Mouse (Mus musculus) MEL (cell line): ENCODE data around the gene Slc8a2. TPM values are rescaled to one million over a fixed set of nuclear protein-coding genes. Genes with fewer than 3 reads are reported as not detected.

Source experiments
- DNase-seq: peaks from one replicate; pipeline ENCODE4 v3.0.0; 2011; ENCODE audit warnings: low read depth, low spot score
- H3K27ac ChIP-seq: 2 replicates; pipeline ENCODE4 v1.5.1; 2012; ENCODE audit warnings: low read depth, mild to moderate bottlenecking, control low read depth, low read length, moderate library complexity; ENCODE audit not compliant: control insufficient read depth
- H3K27me3 ChIP-seq, 2 experiments: fragments of 150-350 bp in 1 of 2; sonication (generic) in 1 of 2; 2 replicates each; pipeline ENCODE4 v1.6.1; 2012; ENCODE audit warnings: low read length in 2 of 2, mild to moderate bottlenecking in 2 of 2, improper control_type of control experiment in 1 of 2, moderate library complexity in 1 of 2; ENCODE audit not compliant: insufficient read depth in 2 of 2, control insufficient read depth in 1 of 2
- H3K36me3 ChIP-seq, 2 experiments: 2 replicates each; pipeline ENCODE4 v1.6.1; 2012 to 2014; ENCODE audit warnings: low read length in 2 of 2, improper control_type of control experiment in 1 of 2, inconsistent platforms in 1 of 2, mild to moderate bottlenecking in 1 of 2; ENCODE audit not compliant: insufficient read depth in 2 of 2, control insufficient read depth in 1 of 2
- H3K4me1 ChIP-seq, 2 experiments: fragments of 150-350 bp in 1 of 2; sonication (generic) in 1 of 2; 2 replicates each; pipeline ENCODE4 v1.6.1; 2012; ENCODE audit warnings: low read length in 2 of 2, improper control_type of control experiment in 1 of 2, mild to moderate bottlenecking in 1 of 2; ENCODE audit not compliant: insufficient read depth in 2 of 2, control insufficient read depth in 1 of 2
- H3K4me3 ChIP-seq, 2 experiments: fragments of 150-350 bp in 1 of 2; sonication (generic) in 1 of 2; 2 replicates each; pipeline ENCODE4 v1.5.1; 2012; ENCODE audit warnings: low read depth in 2 of 2, low read length in 2 of 2, mild to moderate bottlenecking in 2 of 2, moderate library complexity in 2 of 2, control low read depth in 1 of 2, improper control_type of control experiment in 1 of 2; ENCODE audit not compliant: control insufficient read depth in 1 of 2, insufficient read depth in 1 of 2
- H3K79me2 ChIP-seq: 2 replicates; pipeline ENCODE4 v1.6.1; 2012; ENCODE audit warnings: mild to moderate bottlenecking, low read length, moderate library complexity; ENCODE audit not compliant: control insufficient read depth, poor library complexity, insufficient read depth
- H3K9ac ChIP-seq: 2 replicates; pipeline ENCODE4 v1.6.1; 2012; ENCODE audit warnings: low read depth, mild to moderate bottlenecking, control low read depth, low read length, moderate library complexity; ENCODE audit not compliant: control insufficient read depth, poor library complexity, severe bottlenecking
- H3K9me3 ChIP-seq: fragments of 150-350 bp; sonication (generic); replicated peaks from 2 replicates; pipeline ENCODE4 v1.6.1; 2012; ENCODE audit warnings: mild to moderate bottlenecking, low read length, improper control_type of control experiment, moderate library complexity; ENCODE audit not compliant: insufficient read depth
- CHD2 ChIP-seq: IDR thresholded peaks from 2 replicates; pipeline ENCODE4 v1.6.1; 2011; ENCODE audit warnings: low read length, improper control_type of control experiment
- ELF1 ChIP-seq: IDR thresholded peaks from 2 replicates; pipeline ENCODE4 v1.6.1; 2014; ENCODE audit warnings: low read depth, mild to moderate bottlenecking, inconsistent platforms, low read length, improper control_type of control experiment, moderate library complexity
- EP300 ChIP-seq, 2 experiments: IDR thresholded peaks; 2 replicates each; pipeline ENCODE4 v1.6.1; 2011; ENCODE audit warnings: improper control_type of control experiment in 2 of 2, low read length in 2 of 2, low read depth in 1 of 2, mild to moderate bottlenecking in 1 of 2
- ETS1 ChIP-seq: IDR thresholded peaks from 2 replicates; pipeline ENCODE4 v1.6.1; 2012; ENCODE audit warnings: low read depth, mild to moderate bottlenecking, inconsistent platforms, low read length, improper control_type of control experiment, moderate library complexity
- GABPA ChIP-seq: IDR thresholded peaks from 2 replicates; pipeline ENCODE4 v1.6.1; 2012; ENCODE audit warnings: low read depth, mild to moderate bottlenecking, inconsistent platforms, low read length, improper control_type of control experiment, moderate library complexity
- HCFC1 ChIP-seq: IDR thresholded peaks from 2 replicates; pipeline ENCODE4 v1.6.1; 2012; ENCODE audit warnings: low read depth, mild to moderate bottlenecking, inconsistent platforms, low read length, improper control_type of control experiment, moderate library complexity
- KAT2A ChIP-seq: conservative IDR thresholded peaks from 2 replicates; pipeline ENCODE4 v1.6.1; 2012; ENCODE audit warnings: low read depth, low read length, improper control_type of control experiment, inconsistent platforms
- MAFK ChIP-seq: IDR thresholded peaks from 2 replicates; pipeline ENCODE4 v1.6.1; 2011; ENCODE audit warnings: low read depth, mild to moderate bottlenecking, low read length, improper control_type of control experiment, borderline replicate concordance
- MEF2A ChIP-seq: IDR thresholded peaks from 2 replicates; pipeline ENCODE4 v1.6.1; 2014; ENCODE audit warnings: low read depth, mild to moderate bottlenecking, inconsistent platforms, low read length, improper control_type of control experiment; ENCODE audit not compliant: poor library complexity, insufficient replicate concordance, severe bottlenecking; ENCODE audit errors: extremely low read depth
- MXI1 ChIP-seq: IDR thresholded peaks from 2 replicates; pipeline ENCODE4 v1.6.1; 2011; ENCODE audit warnings: mild to moderate bottlenecking, low read depth, low read length, improper control_type of control experiment
- MYB ChIP-seq: IDR thresholded peaks from 2 replicates; pipeline ENCODE4 v1.6.1; 2011; ENCODE audit warnings: mild to moderate bottlenecking, low read depth, low read length, improper control_type of control experiment
- NELFE ChIP-seq: IDR thresholded peaks from 2 replicates; pipeline ENCODE4 v1.6.1; 2011; ENCODE audit warnings: low read depth, low read length, improper control_type of control experiment
- POLR2A ChIP-seq, 2 experiments: IDR thresholded peaks; 2 replicates each; pipeline ENCODE4 v1.6.1; 2011 to 2012; ENCODE audit warnings: low read length in 2 of 2, mild to moderate bottlenecking in 2 of 2, control low read depth in 1 of 2, improper control_type of control experiment in 1 of 2, low read depth in 1 of 2, moderate library complexity in 1 of 2; ENCODE audit not compliant: control insufficient read depth in 1 of 2, insufficient read depth in 1 of 2, poor library complexity in 1 of 2
- RAD21 ChIP-seq: IDR thresholded peaks from 2 replicates; pipeline ENCODE4 v1.6.1; 2011; ENCODE audit warnings: mild to moderate bottlenecking, low read depth, low read length, improper control_type of control experiment
- RCOR1 ChIP-seq: IDR thresholded peaks from 2 replicates; pipeline ENCODE4 v1.6.1; 2012; ENCODE audit warnings: low read depth, mild to moderate bottlenecking, inconsistent platforms, low read length, improper control_type of control experiment
- TBP ChIP-seq: IDR thresholded peaks from 2 replicates; pipeline ENCODE4 v1.8.0; 2011; ENCODE audit warnings: low read depth, low read length, improper control_type of control experiment
- UBTF ChIP-seq: IDR thresholded peaks from 2 replicates; pipeline ENCODE4 v1.6.1; 2012; ENCODE audit warnings: low read depth, mild to moderate bottlenecking, inconsistent platforms, low read length, improper control_type of control experiment, moderate library complexity, borderline replicate concordance; ENCODE audit not compliant: insufficient read depth
- ZMIZ1 ChIP-seq: IDR thresholded peaks from 2 replicates; pipeline ENCODE4 v1.6.1; 2012; ENCODE audit warnings: low read depth, mild to moderate bottlenecking, inconsistent platforms, low read length, improper control_type of control experiment, moderate library complexity
- ZNF384 ChIP-seq: IDR thresholded peaks from 2 replicates; pipeline ENCODE4 v1.6.1; 2012; ENCODE audit warnings: low read depth, mild to moderate bottlenecking, inconsistent platforms, low read length, improper control_type of control experiment
- polyA plus RNA-seq, 2 experiments: library from polyadenylated mRNA; stranded (reverse) in 1 of 2; unstranded in 1 of 2; fragments of >175 nt in 1 of 2; fragments of >200 nt in 1 of 2; gene quantifications; 2 replicates each; pipeline versions ENCODE4 v1.2.1 to v1.2.4; 2012; ENCODE audit warnings: low replicate concordance in 2 of 2, low read depth in 1 of 2; ENCODE audit not compliant: insufficient read length in 2 of 2, insufficient read depth in 1 of 2, missing spikeins in 1 of 2
- total RNA-seq: library from RNA; depleted of rRNA; stranded (reverse); fragments of 300-350 nt; gene quantifications from 2 replicates; pipeline ENCODE4 v1.2.3, GENCODE M21; 2012

The Slc8a2 gene
- total and polyA plus RNA-seq, 3 experiments, result 0.06 TPM; not detected in 2

- TF ChIP-seq ZMIZ1 (0 out of 2 replicates have a peak, but pooled peaks have one; percentile 19), POLR2A (IDR thresholded peaks at IDR 0.05; ENCODE audit: control insufficient read depth in 1 of 2, insufficient read depth in 1 of 2, low read depth in 1 of 2, low read length in 2 of 2, poor library complexity in 1 of 2) (peak; percentile 75 to 78), ELF1 (peak; percentile 35)
These were observed 9.9 kb upstream of the Slc8a2 start, which contains the start of gene Kptn (continued) for GRCm38 (mm10) chr7:16119569-16120261.

DNA sequence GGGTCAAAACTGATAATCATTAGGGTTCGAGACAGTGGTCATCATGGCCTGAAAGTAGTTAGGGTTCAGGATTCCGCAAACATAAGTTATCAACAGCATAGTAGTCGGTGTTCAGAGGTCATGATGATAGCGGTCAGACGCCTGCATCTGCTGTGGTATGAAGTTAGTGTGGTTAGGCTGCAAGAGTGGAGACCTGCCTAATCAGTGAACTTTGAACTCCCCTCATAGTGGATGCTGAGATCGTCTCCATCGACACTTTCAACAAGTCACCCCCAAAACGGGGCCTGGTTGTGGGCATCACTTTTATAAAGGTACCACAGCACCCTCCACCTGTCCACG is 9.4 kb upstream of the Slc8a2 start:
- peaks cover 0 to 3% of the 10 kb centered on the region in 2 experiments; a peak in 1 of 4 replicates for H3K4me1 ChIP-seq
- no peaks in the 10 kb centered on the region for H3K9me3 ChIP-seq
- no peaks in the 10 kb centered on the region for H3K27me3 ChIP-seq
- H3K27ac ChIP-seq, result no peak overlapping the region
- no peaks in the 10 kb centered on the region for H3K79me2 ChIP-seq
- H3K9ac ChIP-seq, result peak overlapping the region; percentile 40
- DNase-seq, result no peak
- no peak for TF ChIP-seq EP300 (IDR thresholded peaks at IDR 0.05; ENCODE audit: low read depth in 1 of 2, low read length in 2 of 2)
- no peak for TF ChIP-seq NELFE
- no peak for TF ChIP-seq UBTF
- TF ChIP-seq CHD2, result no peak
- no peak for TF ChIP-seq POLR2A (IDR thresholded peaks at IDR 0.05; ENCODE audit: control insufficient read depth in 1 of 2, insufficient read depth in 1 of 2, low read depth in 1 of 2, low read length in 2 of 2, poor library complexity in 1 of 2)
- no peak for TF ChIP-seq KAT2A
- no peak for TF ChIP-seq ETS1
- no peak for TF ChIP-seq MYB
- no peak for TF ChIP-seq ZNF384
- no peak for TF ChIP-seq RCOR1
- TF ChIP-seq ELF1, result no peak
- TF ChIP-seq HCFC1, result no peak
- TF ChIP-seq MEF2A, result no peak
- TF ChIP-seq RAD21, result no peak
- TF ChIP-seq GABPA, result no peak
- TF ChIP-seq TBP, result no peak
- no peak for TF ChIP-seq MAFK
- no peak for TF ChIP-seq MXI1
- H3K4me3 ChIP-seq, result peak overlapping the region; percentile 46 to 91
- H3K36me3 ChIP-seq, result no peaks in the 10 kb centered on the region
